Mouse (Mus musculus) myocyte (in vitro differentiated cells): ENCODE data around the gene 1700001C19Rik.
"Not testable (repeated sequence)": the region's sequence is repeated elsewhere in the genome, so short reads cannot be mapped to it uniquely, and the experiment has no call there.

ENCODE experiments used
- MAX ChIP-seq: IDR thresholded peaks from one replicate; pipeline ENCODE4 v1.6.1; 2011; ENCODE audit warnings: low read depth, mild to moderate bottlenecking, control low read depth
- POLR2A ChIP-seq: IDR thresholded peaks from one replicate; pipeline ENCODE4 v1.6.1; 2011; ENCODE audit warnings: low read depth, mild to moderate bottlenecking, control low read depth, moderate library complexity; ENCODE audit not compliant: insufficient read length
- SRF ChIP-seq: IDR thresholded peaks from one replicate; pipeline ENCODE4 v1.6.1; 2011; ENCODE audit warnings: low read depth; ENCODE audit not compliant: control insufficient read depth, insufficient read length
- TCF12 ChIP-seq: IDR thresholded peaks from one replicate; pipeline ENCODE4 v1.6.1; 2011; ENCODE audit warnings: mild to moderate bottlenecking, control low read depth; ENCODE audit not compliant: poor library complexity, insufficient read depth, severe bottlenecking
- USF1 ChIP-seq: IDR thresholded peaks from one replicate; pipeline ENCODE4 v1.6.1; 2011; ENCODE audit warnings: low read depth, mild to moderate bottlenecking, control low read depth, moderate library complexity

DNA sequence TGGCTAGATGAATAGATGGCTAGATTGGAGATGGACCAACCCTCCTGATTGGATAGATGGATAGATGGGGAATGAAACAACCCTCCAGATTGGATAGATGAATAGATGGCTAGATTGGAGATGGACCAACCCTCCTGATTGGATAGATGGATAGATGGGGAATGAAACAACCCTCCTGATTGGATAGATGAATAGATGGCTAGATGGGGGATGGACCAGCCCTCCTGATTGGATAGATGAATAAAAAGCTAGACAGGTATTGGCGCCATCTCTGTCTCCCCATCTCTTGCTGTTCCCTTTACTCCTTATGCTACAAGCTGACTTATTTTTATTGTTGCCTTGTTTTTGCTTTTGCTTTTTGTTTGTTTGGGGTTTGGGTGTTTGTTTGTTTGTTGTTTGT, 14.6 kb downstream of the 1700001C19Rik start:
- not testable (repeated sequence) for TF ChIP-seq POLR2A, TCF12, USF1, MAX, SRF
